Mouse (Mus musculus) lung, adult 2 months (tissue): ENCODE measurements around the gene Emc8.

ENCODE experiments used
- CTCF ChIP-seq: fragments of 200-500 bp; IDR thresholded peaks from 2 replicates; pipeline ENCODE4 v1.5.1; 2011; ENCODE audit warnings: mild to moderate bottlenecking, low read length, control low read depth; ENCODE audit not compliant: insufficient read depth
- POLR2A ChIP-seq: fragments of 200-500 bp; IDR thresholded peaks from 2 replicates; pipeline ENCODE4 v1.6.1; 2011; ENCODE audit warnings: low read depth, mild to moderate bottlenecking, control low read depth, low read length, borderline replicate concordance; ENCODE audit errors: extremely low read depth

- TF ChIP-seq POLR2A (no peak), CTCF (no peak)
These were observed 35.8 kb upstream of the Emc8 start for GRCm38 (mm10) chr8:120704203-120704602.
